Mouse (Mus musculus) layer of hippocampus, adult 2 months (tissue): ENCODE results near the gene Bcap29. TPM values are rescaled to one million over a fixed set of nuclear protein-coding genes. Genes with fewer than 3 reads are reported as not detected.
A peak's percentile ranks its signal among the peaks of the same experiment; 100 is the strongest.
"Not testable (repeated sequence)": the region's sequence is repeated elsewhere in the genome, so short reads cannot be mapped to it uniquely, and the experiment has no call there.

ENCODE experiments used
- DNase-seq, 2 experiments: peaks; one replicate each; pipeline ENCODE4 v3.0.0; 2022; ENCODE audit warnings: low spot score in 2 of 2
- H3K27ac ChIP-seq: fragments of 200-600 bp; 2 replicates; pipeline ENCODE4 v1.8.1; 2022
- H3K4me3 ChIP-seq: fragments of 200-600 bp; 2 replicates; pipeline ENCODE4 v1.8.1; 2022; ENCODE audit warnings: mild to moderate bottlenecking
- CTCF ChIP-seq: fragments of 200-600 bp; conservative IDR thresholded peaks from 2 replicates; pipeline ENCODE4 v1.8.1; 2022; ENCODE audit warnings: antibody characterized with exemption, mild to moderate bottlenecking, moderate library complexity
- long read RNA-seq, 2 experiments: library from polyadenylated mRNA; stranded (forward); transcript quantifications; one replicate each; pipeline ENCODE4 v2.0.0; 2021; ENCODE audit warnings: borderline mapping rate in 2 of 2
- total RNA-seq, 2 experiments: library from RNA; stranded (reverse); gene quantifications; 2 replicates each; pipeline ENCODE4 v1.2.3; 2021

The Bcap29 gene
- total RNA-seq = 10 to 100 TPM; 38.5 to 39.6 TPM
- long read RNA-seq, experiment 1, full-length matches to known transcripts = 44 of 47 reads
- long read RNA-seq, experiment 1, partial matches to known transcripts = 1 of 47 reads
- long read RNA-seq, experiment 1, other reads (novel, unspliced or antisense) = 2 of 47 reads
- long read RNA-seq, experiment 2, full-length matches to known transcripts = 63 of 69 reads
- long read RNA-seq, experiment 2, partial matches to known transcripts = 0 of 69 reads
- long read RNA-seq, experiment 2, other reads (novel, unspliced or antisense) = 6 of 69 reads

DNA sequence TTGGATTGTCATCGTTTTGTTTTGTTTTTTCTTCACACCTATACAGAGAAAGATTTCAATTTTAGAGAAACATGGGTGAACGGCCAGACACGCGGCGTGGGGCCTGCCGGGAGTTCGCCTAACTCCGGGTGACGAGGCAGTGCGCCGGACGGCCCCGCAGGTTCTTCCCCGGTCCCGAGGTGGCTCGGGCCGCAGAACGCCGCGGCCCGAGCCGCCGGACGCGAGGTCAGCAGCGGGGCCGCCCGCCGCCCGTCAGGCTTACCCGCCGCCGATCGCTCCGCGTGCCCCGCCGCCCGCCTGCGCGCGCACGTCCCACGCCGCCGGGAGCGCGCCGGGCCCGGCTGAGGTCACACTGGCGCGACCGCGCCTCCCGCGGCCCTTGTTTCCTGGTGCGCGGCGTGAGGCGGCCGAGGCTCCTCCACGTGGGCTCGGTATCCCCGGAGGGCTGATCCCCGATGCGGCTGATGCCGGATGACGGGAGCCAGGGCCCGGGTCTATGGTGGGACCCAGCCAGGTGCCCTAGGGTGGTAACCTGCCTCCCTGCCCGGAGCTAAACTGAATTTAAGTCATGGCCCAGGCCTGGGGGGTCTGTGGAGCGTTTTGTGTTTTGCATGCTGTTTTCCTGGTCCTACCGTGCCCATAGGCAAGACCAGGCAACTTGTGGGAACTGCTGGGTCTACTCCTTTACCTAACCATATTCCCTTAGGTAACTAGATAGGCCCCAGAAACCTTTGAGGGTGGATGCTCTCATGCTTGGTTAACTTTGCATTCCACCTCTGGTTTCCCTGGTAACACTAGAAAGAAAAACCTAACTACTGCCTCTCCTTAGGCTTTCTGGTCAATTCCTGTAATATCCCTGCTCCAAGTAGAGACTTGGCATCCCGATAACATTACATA is at the start of gene Bcap29:
Bcap29 (minus strand) TSS at position 316 of the 897 bp plus-strand sequence.
- Histone ChIP-seq H3K4me3 (peak within 1 kb of the TSS; percentile 63), H3K27ac (peak within 1 kb of the TSS; percentile 93)
- DNase-seq = peak in 1 of 2 experiments; percentile 62
- TF ChIP-seq CTCF = no peak

- TF ChIP-seq CTCF = no peak
- Histone ChIP-seq H3K27ac (no peak overlapping the region), H3K4me3 (no peak overlapping the region)
- DNase-seq = no peak
These were observed 32.7 kb upstream of the Bcap29 start for GRCm38 (mm10) chr12:31667187-31667586.

GRCm38 (mm10) chr12:31665999-31666398 is 31.5 kb upstream of the Bcap29 start:
- no peak for DNase-seq
- no peak overlapping the region for H3K4me3 ChIP-seq
- H3K27ac ChIP-seq = no peak overlapping the region
- no peak for TF ChIP-seq CTCF

GRCm38 (mm10) chr12:31656841-31657240 is 22.4 kb upstream of the Bcap29 start:
- H3K27ac ChIP-seq = no peak overlapping the region
- no peak overlapping the region for H3K4me3 ChIP-seq
- DNase-seq = no peak
- TF ChIP-seq CTCF = no peak

DNA sequence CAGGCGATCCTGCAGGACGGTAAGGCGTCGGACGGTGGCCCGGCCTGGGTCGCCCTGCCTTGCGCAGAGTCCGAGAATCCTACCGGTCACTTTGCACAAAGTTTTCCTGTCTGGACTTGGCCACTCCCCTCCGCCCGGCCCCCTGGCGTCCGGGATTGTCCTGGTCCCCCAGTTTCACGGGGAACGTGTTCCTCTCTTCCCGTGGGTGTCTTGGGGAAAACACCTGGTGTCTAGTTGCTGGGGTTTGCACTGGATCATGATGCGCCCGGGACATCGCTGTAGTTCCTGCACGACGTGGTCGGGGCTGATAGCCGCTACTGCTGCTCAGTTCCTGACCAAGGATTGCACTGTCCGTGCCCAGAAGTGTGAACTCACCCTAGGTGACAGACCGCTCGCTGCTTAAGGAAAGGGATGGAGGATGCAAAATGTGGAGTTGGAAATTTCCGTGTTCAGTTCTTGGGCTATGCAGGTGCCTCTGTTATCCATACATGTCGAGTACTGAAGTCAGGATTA is 20.6 kb upstream of the Bcap29 start:
- H3K4me3 ChIP-seq = peak overlapping the region; percentile 91
- no peak for DNase-seq
- H3K27ac ChIP-seq = peak overlapping the region; percentile 92
- TF ChIP-seq CTCF = peak; percentile 75

GRCm38 (mm10) chr12:31654197-31654964 is 19.9 kb upstream of the Bcap29 start, which contains the start of the genes Dus4l and Cog5:
Gene Dus4l (minus strand): TSS chr12:31654826.
Gene Cog5 (plus strand): TSS chr12:31654869.
- DNase-seq = peak; percentile 93 to 98
- Histone ChIP-seq H3K27ac (peak within 1 kb of the TSS; percentile 92), H3K4me3 (peak within 1 kb of the TSS; percentile 91)
- TF ChIP-seq CTCF = peak; percentile 36; the same call in 1 of the 2 replicates

DNA sequence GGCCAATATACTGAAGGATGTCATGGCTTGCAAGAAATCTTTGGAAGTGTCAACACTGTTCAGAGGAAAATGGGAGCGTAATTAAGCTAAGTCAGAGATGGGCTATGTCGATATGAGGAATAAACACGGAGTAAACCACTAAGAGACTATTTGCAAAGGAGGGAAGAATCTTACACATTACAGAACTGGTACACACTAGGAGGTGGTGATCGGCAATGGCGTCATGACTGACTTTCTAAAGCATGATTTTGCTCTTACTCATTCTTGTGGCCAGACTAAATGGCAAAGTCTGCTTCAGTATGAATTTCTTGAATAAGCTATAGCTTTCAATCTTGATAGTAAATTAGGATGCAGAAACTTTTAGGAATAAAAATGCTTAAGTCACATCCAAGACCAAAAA is 19.2 kb upstream of the Bcap29 start:
- no peak for TF ChIP-seq CTCF
- H3K4me3 ChIP-seq = peak overlapping the region; percentile 91; the same call in 1 of the 2 replicates

GRCm38 (mm10) chr12:31635240-31635607 is 766 bp upstream of the Bcap29 start:
- DNase-seq = no peak
- peak overlapping the region; percentile 63; the same call in 1 of the 2 replicates for H3K4me3 ChIP-seq
- H3K27ac ChIP-seq = peak overlapping the region; percentile 93; the same call in 1 of the 2 replicates
- TF ChIP-seq CTCF = 0 out of 2 replicates have a peak, but pooled peaks have one; percentile 7

More for the DNA sequence above, 19.2 kb upstream of the Bcap29 start:
- DNase-seq = no peak
- H3K27ac ChIP-seq = no peak overlapping the region

- Histone ChIP-seq H3K4me3 (peak overlapping the region; percentile 63), H3K27ac (peak overlapping the region; percentile 93)
- no peak for DNase-seq
- TF ChIP-seq CTCF = no peak
These were observed 502 bp downstream of the Bcap29 start for GRCm38 (mm10) chr12:31633970-31634342.

GRCm38 (mm10) chr12:31628396-31628795 is 6.1 kb downstream of the Bcap29 start:
- H3K27ac ChIP-seq, H3K4me3 ChIP-seq, DNase-seq: not testable (repeated sequence)

GRCm38 (mm10) chr12:31625016-31625415 is 9.4 kb downstream of the Bcap29 start:
- TF ChIP-seq CTCF = no peak
- no peak for DNase-seq
- Histone ChIP-seq H3K4me3 (no peak overlapping the region), H3K27ac (no peak overlapping the region)

DNA sequence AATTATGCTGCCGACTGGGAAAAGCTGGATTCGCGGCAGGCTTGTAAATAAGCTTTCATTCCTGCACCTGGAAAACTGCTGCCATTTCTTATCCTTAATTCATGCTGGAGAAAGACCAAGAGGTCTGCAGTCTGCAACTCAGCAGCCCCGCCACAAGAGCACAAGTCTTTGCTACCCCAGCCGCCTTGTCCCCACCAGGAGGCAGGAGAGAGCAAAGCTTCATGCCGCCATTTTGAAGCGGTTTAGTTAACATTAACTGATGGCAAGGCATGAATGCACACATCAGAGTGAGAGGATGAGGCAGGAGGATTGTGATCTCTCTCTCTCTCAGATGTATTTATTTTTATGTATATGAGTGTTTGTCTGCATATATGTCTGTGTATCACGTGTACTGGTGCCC is 14.4 kb downstream of the Bcap29 start:
- Histone ChIP-seq H3K27ac (no peak overlapping the region), H3K4me3 (no peak overlapping the region)
- no peak for DNase-seq
- peak; percentile 52 for TF ChIP-seq CTCF
